Mouse (Mus musculus) liver, embryonic 14.5 days (tissue): ENCODE data around the gene Mtg2. TPM values are rescaled to one million over a fixed set of nuclear protein-coding genes. Genes with fewer than 3 reads are reported as not detected.

ENCODE experiments used
- ATAC-seq: fragments of 200-750 bp; cut with Nextera tagmentation; 2 replicates; pipeline ENCODE4 v1.8.0; 2017; ENCODE audit warnings: moderate number of reproducible peaks, mild to moderate bottlenecking, moderate library complexity; ENCODE audit not compliant: insufficient read depth
- DNase-seq, 3 experiments: peaks; one replicate each; pipeline ENCODE4 v3.0.0-alpha.2; 2012 to 2013; ENCODE audit warnings: low read depth in 3 of 3, low spot score in 3 of 3
- H3K27ac ChIP-seq: fragments of 300-500 bp; sonication (generic); 2 replicates; pipeline ENCODE4 v1.5.1; 2014; ENCODE audit warnings: moderate library complexity, mild to moderate bottlenecking, control low read depth, inconsistent platforms
- H3K27me3 ChIP-seq: fragments of 300-500 bp; sonication (generic); 2 replicates; pipeline ENCODE4 v1.6.1; 2014; ENCODE audit warnings: mild to moderate bottlenecking, low read length, moderate library complexity; ENCODE audit not compliant: control insufficient read depth, insufficient read depth
- H3K36me3 ChIP-seq: fragments of 300-500 bp; sonication (generic); replicated peaks from 2 replicates; pipeline ENCODE4 v1.6.1; 2014; ENCODE audit warnings: low read depth; ENCODE audit not compliant: control insufficient read depth, insufficient read depth
- H3K4me1 ChIP-seq, 2 experiments: fragments of 200-500 bp in 1 of 2; fragments of 300-500 bp in 1 of 2; sonication (generic) in 1 of 2; replicated peaks; 2 replicates each; pipeline ENCODE4 v1.6.1; 2012 to 2014; ENCODE audit warnings: antibody characterized with exemption in 1 of 2, inconsistent platforms in 1 of 2, low read length in 1 of 2; ENCODE audit not compliant: control insufficient read depth in 2 of 2, insufficient read depth in 2 of 2
- H3K4me2 ChIP-seq: fragments of 300-500 bp; sonication (generic); 2 replicates; pipeline ENCODE4 v1.6.1; 2014; ENCODE audit warnings: low read depth, mild to moderate bottlenecking, control low read depth, moderate library complexity
- H3K4me3 ChIP-seq, 2 experiments: fragments of 200-500 bp in 1 of 2; fragments of 300-500 bp in 1 of 2; sonication (generic) in 1 of 2; 2 replicates each; pipeline ENCODE4 v1.5.1; 2012 to 2014; ENCODE audit warnings: low read depth in 2 of 2, low read length in 2 of 2, mild to moderate bottlenecking in 2 of 2, control low read depth in 1 of 2, inconsistent platforms in 1 of 2, moderate library complexity in 1 of 2; ENCODE audit not compliant: insufficient read depth in 1 of 2
- H3K9ac ChIP-seq: fragments of 300-500 bp; sonication (generic); replicated peaks from 2 replicates; pipeline ENCODE4 v1.6.1; 2014; ENCODE audit warnings: mild to moderate bottlenecking, control low read depth, moderate library complexity
- H3K9me3 ChIP-seq: fragments of 300-500 bp; sonication (generic); 2 replicates; pipeline ENCODE4 v1.6.1; 2016; ENCODE audit warnings: low read length, mixed read lengths; ENCODE audit not compliant: control insufficient read depth
- CTCF ChIP-seq: IDR thresholded peaks from 2 replicates; pipeline ENCODE4 v1.5.1; 2016; ENCODE audit warnings: antibody characterized with exemption, low read depth, control low read depth
- EP300 ChIP-seq: IDR thresholded peaks from 2 replicates; pipeline ENCODE4 v1.6.1; 2016; ENCODE audit warnings: antibody characterized with exemption, low read depth
- WGBS: fragments of 180-500 bp; shearing (Covaris S2); extraction: QIAGEN DNeasy Blood & Tissue Kit; methylation state at CpG from one replicate; pipeline ENCODE4 v1.1.7; 2014; ENCODE audit not compliant: insufficient replicate concordance; 5-methylcytosine and 5-hydroxymethylcytosine counted together
- polyA plus RNA-seq, 2 experiments: library from polyadenylated mRNA; depleted of rRNA in 1 of 2; stranded (reverse) in 1 of 2; unstranded in 1 of 2; fragments of >200 nt; fragmentation: Nextera tagmentation in 1 of 2; extraction: Ambion mirVana in 1 of 2; gene quantifications; 2 replicates each; pipeline versions ENCODE4 v1.2.1 to v1.2.3; 2012 to 2014

Mtg2 gene
- polyA plus RNA-seq, 2 experiments = 8.5 to 10.7 TPM

DNA sequence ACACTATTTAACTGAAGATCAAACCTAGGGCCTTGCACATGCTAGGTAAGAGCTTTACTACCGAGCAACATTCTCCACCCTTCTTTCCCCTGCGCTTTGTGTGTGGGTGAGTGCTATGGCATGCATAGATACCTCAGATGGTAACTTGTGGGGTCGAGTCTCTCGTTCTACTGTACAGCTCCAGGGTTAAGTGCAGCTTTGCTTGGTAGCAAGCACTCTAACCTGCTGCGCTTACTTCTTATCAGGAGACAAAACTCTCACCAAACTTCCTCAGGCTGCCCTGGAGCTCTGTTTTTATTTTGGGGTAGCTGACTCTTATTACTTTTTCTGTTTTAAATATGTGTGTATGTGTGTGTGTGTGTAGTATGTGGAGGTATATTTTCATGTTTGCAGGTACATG, 65.0 kb downstream of the Mtg2 start:
- no peaks in the 10 kb centered on the region for H3K9me3 ChIP-seq

More for the DNA sequence above, 65.0 kb downstream of the Mtg2 start:
- 22% methylated on average over 5 of the region's 5 CpGs for WGBS
- Histone ChIP-seq H3K4me2 (no peak overlapping the region), H3K27ac (no peak overlapping the region), H3K4me1 (peaks cover 0 to 9% of the 10 kb centered on the region in 2 experiments; a peak in 2 of 4 replicates), H3K36me3 (no peaks in the 10 kb centered on the region), H3K9ac (no peak overlapping the region), H3K4me3 (no peak overlapping the region), H3K27me3 (no peaks in the 10 kb centered on the region)
- ATAC-seq = no peak
- TF ChIP-seq CTCF (no peak), EP300 (no peak)
- DNase-seq = no peak

Other genes starting within 250 kb of the Mtg2 start
- 4.3 and 5.7 TPM in 2 replicates for gene Taf4, start 93.9 kb upstream of the Mtg2 start, polyA plus RNA-seq (2012; rRNA removed)
- 2.1 and 2.3 TPM in 2 replicates for gene Taf4, start 93.9 kb upstream of the Mtg2 start, polyA plus RNA-seq (2014; fragmentation: Nextera tagmentation; extraction: Ambion mirVana)
- 6.0 and 10.7 TPM in 2 replicates for gene Lsm14b, start 45.6 kb upstream of the Mtg2 start, polyA plus RNA-seq (2012; rRNA removed)
- gene Lsm14b, start 45.6 kb upstream of the Mtg2 start, polyA plus RNA-seq (2014; fragmentation: Nextera tagmentation; extraction: Ambion mirVana) = 1.5 and 1.7 TPM in 2 replicates
- gene Psma7, start 28.2 kb upstream of the Mtg2 start, polyA plus RNA-seq (2012; rRNA removed) = 115 and 150 TPM in 2 replicates
- gene Psma7, start 28.2 kb upstream of the Mtg2 start, polyA plus RNA-seq (2014; fragmentation: Nextera tagmentation; extraction: Ambion mirVana) = 310 and 347 TPM in 2 replicates
- 1.0 and 1.3 TPM in 2 replicates for gene Ss18l1, start 28.1 kb upstream of the Mtg2 start, polyA plus RNA-seq (2012; rRNA removed)
- 0.37 and 0.44 TPM in 2 replicates for gene Ss18l1, start 28.1 kb upstream of the Mtg2 start, polyA plus RNA-seq (2014; fragmentation: Nextera tagmentation; extraction: Ambion mirVana)
- gene Hrh3, start 33.9 kb downstream of the Mtg2 start, polyA plus RNA-seq (2012; rRNA removed) = 0.02 TPM in 1 of 2 replicates, not detected in the other
- not detected in 2 replicates for gene Hrh3, start 33.9 kb downstream of the Mtg2 start, polyA plus RNA-seq (2014; fragmentation: Nextera tagmentation; extraction: Ambion mirVana)
- gene Osbpl2, start 48.7 kb downstream of the Mtg2 start, polyA plus RNA-seq (2012; rRNA removed) = 3.3 and 4.4 TPM in 2 replicates
- gene Osbpl2, start 48.7 kb downstream of the Mtg2 start, polyA plus RNA-seq (2014; fragmentation: Nextera tagmentation; extraction: Ambion mirVana) = 7.9 and 8.4 TPM in 2 replicates
- 51.7 and 53.3 TPM in 2 replicates for gene Adrm1, start 100.9 kb downstream of the Mtg2 start, polyA plus RNA-seq (2012; rRNA removed)
- 77.8 and 80.5 TPM in 2 replicates for gene Adrm1, start 100.9 kb downstream of the Mtg2 start, polyA plus RNA-seq (2014; fragmentation: Nextera tagmentation; extraction: Ambion mirVana)
- 2.7 and 2.9 TPM in 2 replicates for gene Lama5, start 155.3 kb downstream of the Mtg2 start, polyA plus RNA-seq (2012; rRNA removed)
- 1.7 and 1.9 TPM in 2 replicates for gene Lama5, start 155.3 kb downstream of the Mtg2 start, polyA plus RNA-seq (2014; fragmentation: Nextera tagmentation; extraction: Ambion mirVana)
- gene Rps21, start 186.8 kb downstream of the Mtg2 start, polyA plus RNA-seq (2012; rRNA removed) = 1,402 and 1,840 TPM in 2 replicates
- gene Rps21, start 186.8 kb downstream of the Mtg2 start, polyA plus RNA-seq (2014; fragmentation: Nextera tagmentation; extraction: Ambion mirVana) = 511 and 539 TPM in 2 replicates
- 4.9 and 5.6 TPM in 2 replicates for gene Cables2, start 202.9 kb downstream of the Mtg2 start, polyA plus RNA-seq (2012; rRNA removed)
- gene Cables2, start 202.9 kb downstream of the Mtg2 start, polyA plus RNA-seq (2014; fragmentation: Nextera tagmentation; extraction: Ambion mirVana) = 3.3 and 4.9 TPM in 2 replicates
- 0.02 TPM in 2 replicates for gene Rbbp8nl, start 219.3 kb downstream of the Mtg2 start, polyA plus RNA-seq (2012; rRNA removed)
- not detected in 2 replicates for gene Rbbp8nl, start 219.3 kb downstream of the Mtg2 start, polyA plus RNA-seq (2014; fragmentation: Nextera tagmentation; extraction: Ambion mirVana)